Comparison of ENCODE assay signal across 8 mouse cellular contexts in genomic region chr11:40692511-40693365, GRCm38 (mm10). TPM values are rescaled to one million over a fixed set of nuclear protein-coding genes. Genes with fewer than 3 reads are reported as not detected.
A peak's percentile ranks its signal among the peaks of the same experiment; 100 is the strongest.
DNase-seq lines count a peak whose midpoint lies in the region; ATAC-seq and TF ChIP-seq lines count a peak whose summit lies in the region.

No protein-coding gene starts in this region.

- H3K4me1 ChIP-seq in embryonic facial prominence, embryonic 13.5 days: peaks cover 23% of the 10 kb centered on the region
- H3K4me1 ChIP-seq in limb, embryonic 14.5 days (ENCODE audit: control insufficient read depth, insufficient read depth, low read length): peaks cover 26% of the 10 kb centered on the region
- peaks cover 8% of the 10 kb centered on the region; the same call in 1 of the 2 replicates for H3K4me1 ChIP-seq in midbrain, postnatal 0 days (ENCODE audit: insufficient read depth, low read length)

- no peaks in the 10 kb centered on the region for H3K36me3 ChIP-seq in embryonic facial prominence, embryonic 13.5 days
- no peaks in the 10 kb centered on the region; the same call in 1 of the 2 replicates for H3K36me3 ChIP-seq in limb, embryonic 14.5 days (ENCODE audit: control insufficient read depth, insufficient read depth, low read length)
- H3K36me3 ChIP-seq in midbrain, postnatal 0 days (ENCODE audit: insufficient read depth, low read length): no peaks in the 10 kb centered on the region

- ATAC-seq in embryonic facial prominence, embryonic 13.5 days (ENCODE audit: insufficient number of reproducible peaks, insufficient read depth, low FRiP score, low TSS enrichment, low read depth): peak; percentile 91
- ATAC-seq in limb, embryonic 14.5 days (ENCODE audit: low FRiP score, low read depth): peak; percentile 93
- ATAC-seq in midbrain, postnatal 0 days (ENCODE audit: low FRiP score): peak; percentile 97

- H3K27me3 ChIP-seq in embryonic facial prominence, embryonic 13.5 days: no peaks in the 10 kb centered on the region
- no peaks in the 10 kb centered on the region for H3K27me3 ChIP-seq in limb, embryonic 14.5 days (ENCODE audit: control insufficient read depth, insufficient read depth, low read length)
- H3K27me3 ChIP-seq in midbrain, postnatal 0 days (ENCODE audit: insufficient read depth, low read length): no peaks in the 10 kb centered on the region

- H3K27ac ChIP-seq in embryonic facial prominence, embryonic 13.5 days: peak overlapping the region; percentile 96
- peak overlapping the region; percentile 97 for H3K27ac ChIP-seq in limb, embryonic 14.5 days (replicated peaks; ENCODE audit: low read depth, low read length)
- peak overlapping the region; percentile 78 for H3K27ac ChIP-seq in midbrain, postnatal 0 days (ENCODE audit: low read depth, low read length)

- under 1% methylated on average over 35 of the region's 36 CpGs for WGBS in embryonic facial prominence, embryonic 13.5 days
- under 1% methylated on average over 30 of the region's 36 CpGs for WGBS in limb, embryonic 14.5 days
- under 1% methylated on average over 36 of the region's 36 CpGs for WGBS in midbrain, postnatal 0 days

- peak overlapping the region; percentile 83 for H3K9ac ChIP-seq in embryonic facial prominence, embryonic 13.5 days
- peak overlapping the region; percentile 81 for H3K9ac ChIP-seq in limb, embryonic 14.5 days (ENCODE audit: low read depth, low read length, severe bottlenecking)
- peak overlapping the region; percentile 75 for H3K9ac ChIP-seq in midbrain, postnatal 0 days (replicated peaks; ENCODE audit: low read length, poor library complexity, severe bottlenecking)

- DNase-seq in 3134 (ENCODE audit: extremely low read depth, insufficient read length, low spot score): peak; percentile 95
- peak; percentile 96 to 97 for DNase-seq in adrenal gland, postnatal 36 days
- peak; percentile 96 for DNase-seq in heart, adult 8-10 months (ENCODE audit: low spot score)
- peak; percentile 96 for DNase-seq in kidney, adult 9 months
- peak; percentile 92 for DNase-seq in limb, embryonic 14.5 days (ENCODE audit: low spot score)
- peak; percentile 97 for DNase-seq in midbrain, postnatal 0 days (ENCODE audit: low spot score)
- peak; percentile 90 to 92 for DNase-seq in spleen, postnatal 14 days (ENCODE audit: low spot score in 2 of 2)

- TF ChIP-seq POLR2A in limb, embryonic 14.5 days (IDR thresholded peaks at IDR 0.05; ENCODE audit: borderline replicate concordance, extremely low read depth, insufficient read depth, insufficient read length): no peak; the same call in 1 of the 2 replicates

- no peaks in the 10 kb centered on the region for H3K9me3 ChIP-seq in embryonic facial prominence, embryonic 13.5 days
- no peaks in the 10 kb centered on the region for H3K9me3 ChIP-seq in limb, embryonic 14.5 days (ENCODE audit: control insufficient read depth, low read length)
- H3K9me3 ChIP-seq in midbrain, postnatal 0 days (ENCODE audit: low read length): no peaks in the 10 kb centered on the region

- no peak for TF ChIP-seq CTCF in midbrain, postnatal 0 days (IDR thresholded peaks at IDR 0.05)

- peak overlapping the region; percentile 83 for H3K4me2 ChIP-seq in embryonic facial prominence, embryonic 13.5 days
- peak overlapping the region; percentile 85 for H3K4me2 ChIP-seq in limb, embryonic 14.5 days (replicated peaks; ENCODE audit: low read depth, low read length, severe bottlenecking)
- H3K4me2 ChIP-seq in midbrain, postnatal 0 days (ENCODE audit: low read depth, low read length, poor library complexity, severe bottlenecking): peak overlapping the region; percentile 85

- peak overlapping the region; percentile 87 for H3K4me3 ChIP-seq in embryonic facial prominence, embryonic 13.5 days
- H3K4me3 ChIP-seq in limb, embryonic 14.5 days (replicated peaks; ENCODE audit: low read length): peak overlapping the region; percentile 91
- H3K4me3 ChIP-seq in midbrain, postnatal 0 days (ENCODE audit: low read depth, low read length): peak overlapping the region; percentile 93

RNA-seq across cellular contexts. Expression of gene Mat2b, which starts 2.3 kb away (rescaled TPM):
- 10 to 100 TPM; 77.8 to 98.7 TPM for total RNA-seq in adrenal gland, postnatal 36 days (2021)
- 90.4 and 109 TPM in 2 replicates for polyA plus RNA-seq in embryonic facial prominence, embryonic 13.5 days (2015; fragmentation: Nextera tagmentation; extraction: Ambion mirVana)
- total RNA-seq in heart, adult 8-10 months (2022): 100 to 1,000 TPM in 2 of 4 experiments, 10 to 100 TPM in 2; 92.5 to 111 (median 98.4) TPM
- 78.7 and 84.8 TPM in 2 replicates for polyA plus RNA-seq in limb, embryonic 14.5 days (2012; rRNA removed)
- polyA plus RNA-seq in limb, embryonic 14.5 days (2014; fragmentation: Nextera tagmentation; extraction: Ambion mirVana): 111 and 112 TPM in 2 replicates
- total RNA-seq in midbrain, postnatal 0 days (2014; rRNA removed): 27.0 and 41.3 TPM in 2 replicates
- 41.5 and 41.9 TPM in 2 replicates for polyA plus RNA-seq in midbrain, postnatal 0 days (2015; fragmentation: Nextera tagmentation; extraction: Ambion mirVana)

RNA-seq across cellular contexts. Expression of gene Hmmr, which starts 40.5 kb away (rescaled TPM):
- 1 to 10 TPM; 2.4 to 2.5 TPM for total RNA-seq in adrenal gland, postnatal 36 days (2021)
- polyA plus RNA-seq in embryonic facial prominence, embryonic 13.5 days (2015; fragmentation: Nextera tagmentation; extraction: Ambion mirVana): 49.7 and 52.0 TPM in 2 replicates
- under 1 TPM in 3 of 4 experiments, not detected in 1; 0.09 to 0.25 (median 0.20) TPM for total RNA-seq in heart, adult 8-10 months (2022)
- polyA plus RNA-seq in limb, embryonic 14.5 days (2012; rRNA removed): 24.1 and 26.4 TPM in 2 replicates
- polyA plus RNA-seq in limb, embryonic 14.5 days (2014; fragmentation: Nextera tagmentation; extraction: Ambion mirVana): 34.0 and 40.1 TPM in 2 replicates
- total RNA-seq in midbrain, postnatal 0 days (2014; rRNA removed): 1.9 and 3.5 TPM in 2 replicates
- 1.9 and 2.5 TPM in 2 replicates for polyA plus RNA-seq in midbrain, postnatal 0 days (2015; fragmentation: Nextera tagmentation; extraction: Ambion mirVana)

RNA-seq across cellular contexts. Expression of gene Nudcd2, which starts 40.7 kb away (rescaled TPM):
- 10 to 100 TPM; 28.7 to 34.3 TPM for total RNA-seq in adrenal gland, postnatal 36 days (2021)
- polyA plus RNA-seq in embryonic facial prominence, embryonic 13.5 days (2015; fragmentation: Nextera tagmentation; extraction: Ambion mirVana): 161 and 175 TPM in 2 replicates
- 10 to 100 TPM; 13.1 to 19.0 (median 15.7) TPM for total RNA-seq in heart, adult 8-10 months (2022)
- polyA plus RNA-seq in limb, embryonic 14.5 days (2012; rRNA removed): 42.0 and 57.4 TPM in 2 replicates
- 140 and 153 TPM in 2 replicates for polyA plus RNA-seq in limb, embryonic 14.5 days (2014; fragmentation: Nextera tagmentation; extraction: Ambion mirVana)
- 17.4 and 20.1 TPM in 2 replicates for total RNA-seq in midbrain, postnatal 0 days (2014; rRNA removed)
- polyA plus RNA-seq in midbrain, postnatal 0 days (2015; fragmentation: Nextera tagmentation; extraction: Ambion mirVana): 42.0 and 45.9 TPM in 2 replicates

Comparison
In these comparisons a context has a peak if more than half of its experiments do, and no peak if none do; other contexts are left out.
1. Peak in every context shown above with its lines: DNase-seq, ATAC-seq, H3K4me3 ChIP-seq and H3K27ac ChIP-seq.